Mouse (Mus musculus): Measurements from ENCODE around the gene Nr1h2.

- TF ChIP-seq CTCF (IDR thresholded peaks at IDR 0.05; ENCODE audit: extremely low read depth, insufficient read length, insufficient replicate concordance, low read depth, low read length) (no peak), POLR2A (IDR thresholded peaks at IDR 0.05; ENCODE audit: low read depth, low read length) (no peak)
Measured at GRCm38 (mm10) chr7:44536590-44536968, 17.2 kb downstream of the Nr1h2 start.

All from small intestine, adult 2 months (tissue).